Mouse (Mus musculus) heart, embryonic 10.5 days (tissue): ENCODE measurements around the gene Fam243. TPM values are rescaled to one million over a fixed set of nuclear protein-coding genes. Genes with fewer than 3 reads are reported as not detected.

ENCODE experiments used
- DNase-seq: peaks from one replicate; pipeline ENCODE4 v3.0.0-alpha.2; 2017; ENCODE audit warnings: low spot score
- H3K27ac ChIP-seq: fragments of 300-500 bp; sonication (generic); 2 replicates; pipeline ENCODE4 v1.5.1; 2016; ENCODE audit warnings: mild to moderate bottlenecking
- H3K27me3 ChIP-seq: fragments of 300-500 bp; sonication (generic); 2 replicates; pipeline ENCODE4 v1.6.1; 2016; ENCODE audit warnings: mild to moderate bottlenecking; ENCODE audit not compliant: poor library complexity, insufficient read depth, severe bottlenecking
- H3K36me3 ChIP-seq: fragments of 300-500 bp; sonication (generic); 2 replicates; pipeline ENCODE4 v1.6.1; 2016; ENCODE audit warnings: mild to moderate bottlenecking, moderate library complexity
- H3K4me1 ChIP-seq: fragments of 300-500 bp; sonication (generic); 2 replicates; pipeline ENCODE4 v1.6.1; 2016; ENCODE audit warnings: mild to moderate bottlenecking
- H3K4me3 ChIP-seq: fragments of 300-500 bp; sonication (generic); 2 replicates; pipeline ENCODE4 v1.5.1; 2016; ENCODE audit warnings: mild to moderate bottlenecking, moderate library complexity
- H3K9me3 ChIP-seq: fragments of 300-500 bp; sonication (generic); 2 replicates; pipeline ENCODE4 v1.6.1; 2016; ENCODE audit warnings: mild to moderate bottlenecking, moderate library complexity
- WGBS: fragments of 180-500 bp; shearing (Covaris S2); methylation state at CpG from one replicate; pipeline ENCODE4 v1.1.7; 2016; 5-methylcytosine and 5-hydroxymethylcytosine counted together
- polyA plus RNA-seq: library from polyadenylated mRNA; unstranded; fragments of >200 nt; fragmentation: Nextera tagmentation; extraction: Ambion mirVana; gene quantifications from 2 replicates; pipeline ENCODE4 v1.2.1, GENCODE M21; 2016

Gene Fam243
- polyA plus RNA-seq, 1 experiment from 2014 or later = not detected

DNA sequence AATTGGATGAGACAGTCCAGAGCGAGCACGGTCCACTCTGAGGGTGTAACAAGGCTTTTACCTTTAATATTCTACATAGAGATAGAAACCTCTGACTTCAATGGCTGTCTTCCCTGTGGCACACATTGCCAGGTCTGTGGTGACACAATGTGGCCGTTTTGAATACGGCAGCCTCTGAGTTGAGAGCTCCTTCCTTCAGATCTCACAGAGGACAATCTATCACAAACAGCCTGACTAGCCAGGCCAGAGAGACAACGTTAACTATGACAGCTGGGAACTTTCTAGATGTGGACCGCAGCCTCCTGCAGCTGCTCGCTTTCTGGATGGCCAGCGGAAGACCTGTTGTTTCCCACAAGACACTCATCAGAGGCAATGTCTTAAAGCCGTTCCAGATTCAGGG is 32.5 kb downstream of the Fam243 start:
- no peak overlapping the region for H3K27ac ChIP-seq

DNA sequence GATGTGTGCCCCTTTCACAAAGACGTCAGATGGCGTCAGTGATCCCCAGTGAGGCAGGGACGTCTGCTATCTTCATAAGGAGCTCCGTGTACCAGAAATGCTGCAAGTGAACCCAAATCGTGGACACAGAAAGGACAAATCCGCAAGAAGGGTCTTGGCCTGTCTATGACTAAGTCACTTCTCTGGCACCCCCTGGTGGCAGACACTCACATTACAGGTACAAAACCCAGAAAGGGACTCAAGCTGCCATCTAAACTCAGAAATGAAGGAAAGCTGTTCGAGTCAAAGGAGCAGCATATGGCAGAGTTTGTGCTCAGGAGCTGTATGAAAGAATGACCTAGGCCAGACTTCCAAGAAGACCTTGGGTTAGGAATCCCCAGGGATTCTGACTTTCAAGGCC is 34.6 kb downstream of the Fam243 start:
- Histone ChIP-seq H3K27ac (no peak overlapping the region), H3K4me3 (no peak overlapping the region), H3K36me3 (no peaks in the 10 kb centered on the region), H3K27me3 (no peaks in the 10 kb centered on the region), H3K9me3 (no peaks in the 10 kb centered on the region), H3K4me1 (peaks cover 9% of the 10 kb centered on the region)
- DNase-seq = peak; percentile 88
- WGBS = 15% methylated on average over 7 of the region's 7 CpGs

More for the DNA sequence above, 32.5 kb downstream of the Fam243 start:
- Histone ChIP-seq H3K9me3 (no peaks in the 10 kb centered on the region), H3K27me3 (no peaks in the 10 kb centered on the region), H3K4me1 (peaks cover 11% of the 10 kb centered on the region), H3K4me3 (no peak overlapping the region), H3K36me3 (no peaks in the 10 kb centered on the region)
- 84% methylated on average over 9 of the region's 9 CpGs for WGBS
- DNase-seq = no peak

DNA sequence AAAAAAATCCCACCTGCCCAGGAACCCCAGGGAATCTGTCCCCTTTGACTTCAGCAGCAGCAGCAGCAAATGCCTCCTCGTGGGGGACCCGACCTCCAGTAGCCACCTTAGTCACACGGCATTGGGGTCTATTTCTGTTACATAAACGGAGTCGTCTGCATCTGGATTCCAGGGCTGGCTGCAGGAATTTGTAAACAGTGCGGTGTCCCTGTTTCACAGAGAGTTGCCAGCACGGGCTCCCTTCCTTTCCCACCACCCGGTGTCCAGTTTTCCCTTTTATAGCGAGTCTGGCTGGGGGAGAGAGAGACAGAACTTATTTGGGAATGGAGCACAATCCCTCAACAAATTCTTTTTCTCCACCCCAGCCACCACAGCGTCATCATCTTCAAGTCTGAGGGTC is 36.2 kb downstream of the Fam243 start:
- Histone ChIP-seq H3K27me3 (no peaks in the 10 kb centered on the region), H3K27ac (no peak overlapping the region), H3K36me3 (no peaks in the 10 kb centered on the region), H3K9me3 (no peaks in the 10 kb centered on the region), H3K4me3 (no peak overlapping the region), H3K4me1 (peaks cover 7% of the 10 kb centered on the region)
- 34% methylated on average over 10 of the region's 10 CpGs for WGBS
- DNase-seq = no peak

- DNase-seq = no peak
- H3K4me3 ChIP-seq = no peak overlapping the region
- H3K27ac ChIP-seq = no peak overlapping the region
- H3K4me1 ChIP-seq = peaks cover 7% of the 10 kb centered on the region
- 88% methylated on average over 5 of the region's 5 CpGs for WGBS
- no peaks in the 10 kb centered on the region for H3K9me3 ChIP-seq
- H3K36me3 ChIP-seq = no peaks in the 10 kb centered on the region
- no peaks in the 10 kb centered on the region for H3K27me3 ChIP-seq
Measured at GRCm38 (mm10) chr16:92282671-92283070, 38.6 kb downstream of the Fam243 start.

DNA sequence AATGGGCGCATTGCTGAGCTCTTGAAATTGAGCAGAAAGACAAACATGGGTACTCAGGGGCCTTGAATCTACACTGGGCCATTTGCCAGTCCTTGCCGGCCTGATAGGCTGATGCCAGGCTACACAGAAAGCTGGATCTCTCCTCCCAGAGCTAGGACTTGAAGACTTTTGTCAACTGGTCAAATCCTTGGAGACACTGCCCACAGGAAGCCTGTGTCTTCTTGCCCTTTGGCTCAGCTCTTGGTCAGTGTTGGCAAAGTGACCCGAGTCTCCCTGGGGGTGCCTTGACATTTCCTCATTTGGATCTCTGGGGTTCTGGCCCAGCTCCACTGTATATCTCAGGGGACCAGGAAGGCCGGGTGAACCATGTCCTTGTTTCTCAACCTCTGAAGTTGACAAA is 45.7 kb downstream of the Fam243 start:
- Histone ChIP-seq H3K4me3 (no peak overlapping the region), H3K4me1 (no peaks in the 10 kb centered on the region), H3K36me3 (no peaks in the 10 kb centered on the region), H3K27ac (no peak overlapping the region), H3K9me3 (no peaks in the 10 kb centered on the region), H3K27me3 (no peaks in the 10 kb centered on the region; the same call in 1 of the 2 replicates)
- DNase-seq = no peak
- WGBS = 73% methylated on average over 4 of the region's 4 CpGs

DNA sequence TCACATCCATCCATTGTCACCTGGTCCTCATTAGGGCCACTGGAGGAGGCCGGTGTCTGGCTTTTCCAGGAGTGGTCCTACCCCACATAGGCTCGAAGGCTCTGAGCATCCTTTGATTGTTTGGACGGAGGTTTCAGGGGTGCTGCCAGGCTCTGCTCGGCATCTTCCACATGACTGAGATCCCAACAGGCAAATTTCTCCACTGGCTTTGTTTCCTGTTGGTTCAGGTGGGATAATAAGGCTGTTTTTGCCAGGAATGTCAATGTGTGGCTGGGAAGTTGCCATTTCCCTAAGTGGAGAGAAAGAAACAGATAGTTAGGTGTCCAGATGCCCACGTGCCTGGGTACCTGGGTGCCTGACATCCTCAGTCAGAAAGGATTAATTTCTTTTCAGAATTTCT is 46.7 kb downstream of the Fam243 start:
- no peak overlapping the region for H3K27ac ChIP-seq
- H3K36me3 ChIP-seq = no peaks in the 10 kb centered on the region
- no peak overlapping the region for H3K4me3 ChIP-seq
- WGBS = 85% methylated on average over 5 of the region's 5 CpGs
- H3K9me3 ChIP-seq = no peaks in the 10 kb centered on the region
- H3K27me3 ChIP-seq = no peaks in the 10 kb centered on the region; the same call in 1 of the 2 replicates
- DNase-seq = no peak
- H3K4me1 ChIP-seq = no peaks in the 10 kb centered on the region

Other genes starting within 250 kb of the Fam243 start
- 0.95 and 2.0 TPM in 2 replicates for gene Kcne2, start 29.1 kb downstream of the Fam243 start, polyA plus RNA-seq
- gene Smim11, start 20.2 kb downstream of the Fam243 start, polyA plus RNA-seq = 114 and 117 TPM in 2 replicates
- 21.3 and 54.9 TPM in 2 replicates for gene Kcne1, start 38.0 kb upstream of the Fam243 start, polyA plus RNA-seq
- gene Rcan1, start 149.4 kb upstream of the Fam243 start, polyA plus RNA-seq = 78.8 and 129 TPM in 2 replicates
- gene Clic6, start 164.3 kb upstream of the Fam243 start, polyA plus RNA-seq = 3.1 and 4.2 TPM in 2 replicates